Mouse (Mus musculus) hindbrain, embryonic 10.5 days (tissue): ENCODE results near the gene Lrrtm1. TPM values are rescaled to one million over a fixed set of nuclear protein-coding genes. Genes with fewer than 3 reads are reported as not detected.

ENCODE experiments used
- DNase-seq: peaks from one replicate; pipeline ENCODE4 v3.0.0-alpha.2; 2017; ENCODE audit warnings: low spot score
- H3K27ac ChIP-seq: fragments of 300-500 bp; sonication (generic); 2 replicates; pipeline ENCODE4 v1.5.1; 2016; ENCODE audit warnings: mild to moderate bottlenecking, moderate library complexity
- H3K27me3 ChIP-seq: fragments of 300-500 bp; sonication (generic); 2 replicates; pipeline ENCODE4 v1.6.1; 2016; ENCODE audit warnings: mild to moderate bottlenecking; ENCODE audit not compliant: poor library complexity, insufficient read depth, severe bottlenecking
- H3K36me3 ChIP-seq: fragments of 300-500 bp; sonication (generic); 2 replicates; pipeline ENCODE4 v1.6.1; 2016; ENCODE audit warnings: mild to moderate bottlenecking, moderate library complexity
- H3K4me1 ChIP-seq: fragments of 300-500 bp; sonication (generic); replicated peaks from 2 replicates; pipeline ENCODE4 v1.6.1; 2016; ENCODE audit warnings: mild to moderate bottlenecking
- H3K4me3 ChIP-seq: fragments of 300-500 bp; sonication (generic); 2 replicates; pipeline ENCODE4 v1.5.1; 2016; ENCODE audit warnings: mild to moderate bottlenecking, moderate library complexity
- H3K9me3 ChIP-seq: fragments of 300-500 bp; sonication (generic); 2 replicates; pipeline ENCODE4 v1.6.1; 2016; ENCODE audit warnings: mild to moderate bottlenecking, moderate library complexity
- WGBS: fragments of 180-500 bp; shearing (Covaris S2); methylation state at CpG from one replicate; pipeline ENCODE4 v1.1.7; 2016; 5-methylcytosine and 5-hydroxymethylcytosine counted together
- polyA plus RNA-seq: library from polyadenylated mRNA; unstranded; fragments of >200 nt; fragmentation: Nextera tagmentation; extraction: Ambion mirVana; gene quantifications from 2 replicates; pipeline ENCODE4 v1.2.1, GENCODE M21; 2016

The Lrrtm1 gene
- polyA plus RNA-seq = 8.9 and 11.6 TPM in 2 replicates

GRCm38 (mm10) chr6:77242601-77243406, at the start of gene Lrrtm1:
Gene Lrrtm1, plus strand, starts transcription at chr6:77242689.
- no peaks in the 10 kb centered on the region for H3K36me3 ChIP-seq
- peak within 1 kb of the TSS; percentile 88 for H3K27ac ChIP-seq
- under 1% methylated on average over 53 of the region's 53 CpGs for WGBS
- H3K9me3 ChIP-seq = no peaks in the 10 kb centered on the region
- peaks cover 17% of the 10 kb centered on the region for H3K4me1 ChIP-seq
- peak within 1 kb of the TSS; percentile 64 for H3K4me3 ChIP-seq
- H3K27me3 ChIP-seq = peaks cover 56% of the 10 kb centered on the region
- DNase-seq = peak; percentile 77

- Histone ChIP-seq H3K36me3 (no peaks in the 10 kb centered on the region), H3K9me3 (no peaks in the 10 kb centered on the region), H3K4me1 (peaks cover 24% of the 10 kb centered on the region), H3K27ac (no peak overlapping the region), H3K27me3 (peaks cover 6% of the 10 kb centered on the region; the same call in 1 of the 2 replicates), H3K4me3 (no peak overlapping the region)
- no peak for DNase-seq
- WGBS = 85% methylated on average over 3 of the region's 3 CpGs
Observed at GRCm38 (mm10) chr6:77196650-77197049, 45.8 kb upstream of the Lrrtm1 start.

GRCm38 (mm10) chr6:77199375-77199774, 43.1 kb upstream of the Lrrtm1 start:
- Histone ChIP-seq H3K27ac (peak overlapping the region; percentile 35; the same call in 1 of the 2 replicates), H3K9me3 (no peaks in the 10 kb centered on the region), H3K4me3 (no peak overlapping the region), H3K4me1 (peaks cover 20% of the 10 kb centered on the region), H3K36me3 (no peaks in the 10 kb centered on the region), H3K27me3 (no peaks in the 10 kb centered on the region)
- peak; percentile 30 for DNase-seq
- 38% methylated on average over 2 of the region's 2 CpGs for WGBS

GRCm38 (mm10) chr6:77209183-77209582, 33.3 kb upstream of the Lrrtm1 start:
- Histone ChIP-seq H3K4me3 (no peak overlapping the region), H3K4me1 (peaks cover 5% of the 10 kb centered on the region), H3K27me3 (no peaks in the 10 kb centered on the region), H3K36me3 (no peaks in the 10 kb centered on the region), H3K27ac (no peak overlapping the region), H3K9me3 (no peaks in the 10 kb centered on the region)
- 82% methylated on average over 1 of the region's 1 CpGs for WGBS
- no peak for DNase-seq

GRCm38 (mm10) chr6:77209929-77210328, 32.6 kb upstream of the Lrrtm1 start:
- H3K9me3 ChIP-seq = no peaks in the 10 kb centered on the region
- WGBS = 85% methylated on average over 3 of the region's 3 CpGs
- no peak overlapping the region for H3K27ac ChIP-seq
- DNase-seq = no peak
- H3K4me1 ChIP-seq = peaks cover 5% of the 10 kb centered on the region
- H3K4me3 ChIP-seq = no peak overlapping the region
- no peaks in the 10 kb centered on the region for H3K27me3 ChIP-seq
- no peaks in the 10 kb centered on the region for H3K36me3 ChIP-seq

- 40% methylated on average over 3 of the region's 3 CpGs for WGBS
- Histone ChIP-seq H3K27ac (no peak overlapping the region), H3K4me1 (peaks cover 9% of the 10 kb centered on the region), H3K27me3 (no peaks in the 10 kb centered on the region), H3K36me3 (no peaks in the 10 kb centered on the region), H3K4me3 (no peak overlapping the region), H3K9me3 (no peaks in the 10 kb centered on the region)
- no peak for DNase-seq
Observed at GRCm38 (mm10) chr6:77213757-77214409, 28.6 kb upstream of the Lrrtm1 start.

- Histone ChIP-seq H3K4me1 (peaks cover 9% of the 10 kb centered on the region), H3K4me3 (no peak overlapping the region), H3K27me3 (no peaks in the 10 kb centered on the region), H3K9me3 (no peaks in the 10 kb centered on the region), H3K36me3 (no peaks in the 10 kb centered on the region), H3K27ac (peak overlapping the region; percentile 12; the same call in 1 of the 2 replicates)
- WGBS = 46% methylated on average over 4 of the region's 4 CpGs
- DNase-seq = no peak
Observed at GRCm38 (mm10) chr6:77215322-77215721, 27.2 kb upstream of the Lrrtm1 start.

- H3K36me3 ChIP-seq = no peaks in the 10 kb centered on the region
- no peaks in the 10 kb centered on the region for H3K9me3 ChIP-seq
- DNase-seq = no peak
- peaks cover 11% of the 10 kb centered on the region for H3K4me1 ChIP-seq
- no peaks in the 10 kb centered on the region for H3K27me3 ChIP-seq
- H3K27ac ChIP-seq = no peak overlapping the region
- no peak overlapping the region for H3K4me3 ChIP-seq
Observed at GRCm38 (mm10) chr6:77218875-77219274, 23.6 kb upstream of the Lrrtm1 start.

GRCm38 (mm10) chr6:77220776-77221175, 21.7 kb upstream of the Lrrtm1 start:
- DNase-seq = no peak
- Histone ChIP-seq H3K27me3 (no peaks in the 10 kb centered on the region), H3K27ac (no peak overlapping the region), H3K4me3 (no peak overlapping the region), H3K9me3 (no peaks in the 10 kb centered on the region), H3K36me3 (no peaks in the 10 kb centered on the region), H3K4me1 (peaks cover 7% of the 10 kb centered on the region)
- 57% methylated on average over 4 of the region's 4 CpGs for WGBS

- H3K4me3 ChIP-seq = no peak overlapping the region
- H3K36me3 ChIP-seq = no peaks in the 10 kb centered on the region
- WGBS = 60% methylated on average over 16 of the region's 16 CpGs
- H3K27me3 ChIP-seq = no peaks in the 10 kb centered on the region
- H3K4me1 ChIP-seq = peaks cover 7% of the 10 kb centered on the region
- no peak for DNase-seq
- no peaks in the 10 kb centered on the region for H3K9me3 ChIP-seq
- no peak overlapping the region for H3K27ac ChIP-seq
Observed at GRCm38 (mm10) chr6:77222849-77223638, 19.4 kb upstream of the Lrrtm1 start.

GRCm38 (mm10) chr6:77240426-77240825, 2.1 kb upstream of the Lrrtm1 start:
- H3K27ac ChIP-seq = no peak overlapping the region
- no peaks in the 10 kb centered on the region for H3K9me3 ChIP-seq
- no peak for DNase-seq
- peaks cover 17% of the 10 kb centered on the region for H3K4me1 ChIP-seq
- H3K27me3 ChIP-seq = peaks cover 38% of the 10 kb centered on the region
- H3K36me3 ChIP-seq = no peaks in the 10 kb centered on the region
- 61% methylated on average over 1 of the region's 1 CpGs for WGBS
- no peak overlapping the region for H3K4me3 ChIP-seq

GRCm38 (mm10) chr6:77243541-77244231, 1.2 kb downstream of the Lrrtm1 start:
- Histone ChIP-seq H3K27ac (peak overlapping the region; percentile 88), H3K9me3 (no peaks in the 10 kb centered on the region), H3K4me3 (peak overlapping the region; percentile 64), H3K36me3 (no peaks in the 10 kb centered on the region), H3K4me1 (peaks cover 17% of the 10 kb centered on the region), H3K27me3 (peaks cover 56% of the 10 kb centered on the region)
- DNase-seq = peak; percentile 77
- under 1% methylated on average over 43 of the region's 43 CpGs for WGBS
